In the genomic region with DNA sequence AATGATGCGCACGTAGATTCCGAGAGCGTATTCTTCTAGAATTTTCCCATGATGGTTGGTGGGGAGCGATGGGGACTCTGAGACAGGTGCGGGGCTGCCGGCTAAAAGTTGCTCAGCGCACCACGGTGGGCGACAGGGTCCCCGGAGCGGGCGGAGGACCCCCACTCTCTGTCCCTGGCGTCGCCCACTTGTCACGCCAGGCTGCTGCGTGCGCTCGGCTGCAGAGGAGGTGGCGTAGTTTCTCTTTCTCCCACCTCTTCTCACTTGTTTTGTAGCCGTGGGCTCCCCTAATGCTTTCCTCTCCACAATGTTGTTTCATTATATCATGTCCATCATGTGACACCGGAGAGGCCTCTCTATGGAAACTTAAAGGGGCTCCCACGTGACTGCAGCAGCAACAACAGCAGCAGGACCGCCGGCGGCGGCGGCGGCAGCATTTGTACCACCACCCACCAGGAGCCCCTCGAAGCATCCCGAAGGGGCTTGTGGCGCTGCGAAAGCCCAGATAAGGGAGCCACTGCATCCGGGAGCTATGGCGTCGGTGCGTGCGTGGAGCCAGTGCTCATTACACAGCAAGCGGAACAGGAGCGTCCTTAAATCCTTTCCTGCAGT, we compare ENCODE assay signal across 9 mouse cellular contexts.
DNase-seq lines count a peak whose midpoint lies in the region; ATAC-seq and TF ChIP-seq lines count a peak whose summit lies in the region.
"Had no signal": no experiment of that assay in that cellular context is flagged by ENCODE, and none has a peak within 500 bp of the region (broad histone marks: within the 10 kb centered on the region; RNA-seq: fewer than 3 reads in every experiment).

No protein-coding gene starts in this region.

- H3K4me3 ChIP-seq in gastrocnemius, adult 2 months, result peak overlapping the region; percentile 80
- peak overlapping the region; percentile 74 for H3K4me3 ChIP-seq in hindbrain, embryonic 16.5 days (ENCODE audit: low read length)
- peak overlapping the region; percentile 87 for H3K4me3 ChIP-seq in left cerebral cortex, adult 2 months
- H3K4me3 ChIP-seq in macrophage (ENCODE audit: inconsistent target), result peak overlapping the region; percentile 98

- intact Hi-C loops in gastrocnemius, adult 2 months (cut with DNase I), result loop anchor here (5.0 kb wide), 2 partner anchors 179 to 239 kb away; a partner anchor contains a TSS
- intact Hi-C loops in left cerebral cortex, adult 2 months (cut with DNase I), result loop anchor here (2.0 to 5.0 kb wide), 2 partner anchors 181 to 234 kb away; a partner anchor contains a TSS

- H3K4me1 ChIP-seq in hindbrain, embryonic 16.5 days (ENCODE audit: control insufficient read depth, insufficient read depth, low read depth, low read length), result peaks cover 32% of the 10 kb centered on the region

- under 1% methylated on average over 40 of the region's 40 CpGs for WGBS in hindbrain, embryonic 16.5 days
- under 1% methylated on average over 40 of the region's 40 CpGs for WGBS in macrophage (ENCODE audit: missing documents)

- H3K4me2 ChIP-seq in hindbrain, embryonic 16.5 days (ENCODE audit: low read length), result peak overlapping the region; percentile 95

- TF ChIP-seq CTCF in gastrocnemius, adult 2 months (IDR thresholded peaks at IDR 0.05), result no peak
- TF ChIP-seq CTCF in left cerebral cortex, adult 2 months (IDR thresholded peaks at IDR 0.05), result no peak

- H3K79me2 ChIP-seq in macrophage (ENCODE audit: inconsistent target), result peaks cover 53% of the 10 kb centered on the region

- peak overlapping the region; percentile 74 for H3K9ac ChIP-seq in hindbrain, embryonic 16.5 days (ENCODE audit: low read depth, low read length)

- H3K9me3 ChIP-seq in hindbrain, embryonic 16.5 days (ENCODE audit: control insufficient read depth, low read length), result no peaks in the 10 kb centered on the region

- H3K27me3 ChIP-seq in hindbrain, embryonic 16.5 days (replicated peaks; ENCODE audit: control insufficient read depth, insufficient read depth, low read length), result peaks cover 11% of the 10 kb centered on the region
- H3K27me3 ChIP-seq: Patski had no signal

- peak; percentile 78 for DNase-seq in gastrocnemius, adult 18-20 months (ENCODE audit: low spot score)
- no peak for DNase-seq in gastrocnemius, postnatal 4 days (ENCODE audit: low spot score in 2 of 2)
- DNase-seq in cerebellum, postnatal 14 days, result peak; percentile 48 to 64
- DNase-seq in gastrocnemius, adult 2 months, result peak; percentile 72
- peak; percentile 73 to 75 for DNase-seq in left cerebral cortex, adult 2 months (ENCODE audit: extremely low spot score in 1 of 2, low spot score in 2 of 2)
- DNase-seq in right cerebral cortex, postnatal 25 days, result peak; percentile 75

- ATAC-seq in hindbrain, embryonic 16.5 days, result peak; percentile 21
- ATAC-seq: Patski had no signal

- no peaks in the 10 kb centered on the region for H3K36me3 ChIP-seq in hindbrain, embryonic 16.5 days (ENCODE audit: control insufficient read depth, insufficient read depth, low read length)
- H3K36me3 ChIP-seq in macrophage (ENCODE audit: inconsistent target), result no peaks in the 10 kb centered on the region

- peak overlapping the region; percentile 98 for H3K27ac ChIP-seq in gastrocnemius, adult 2 months
- peak overlapping the region; percentile 44 for H3K27ac ChIP-seq in hindbrain, embryonic 16.5 days (ENCODE audit: low read depth, low read length)
- peak overlapping the region; percentile 100 for H3K27ac ChIP-seq in left cerebral cortex, adult 2 months
- peak overlapping the region; percentile 91 for H3K27ac ChIP-seq in macrophage

Comparison
In these comparisons a context has a peak if more than half of its experiments do, and no peak if none do; other contexts are left out.
1. DNase-seq: peak in gastrocnemius, adult 18-20 months (single experiment), cerebellum, postnatal 14 days (2 of 2), gastrocnemius, adult 2 months (single experiment), left cerebral cortex, adult 2 months (2 of 2) and right cerebral cortex, postnatal 25 days (single experiment); none in gastrocnemius, postnatal 4 days (0 of 2).
2. H3K27ac ChIP-seq: peak in every context shown above with its lines; median percentile 100 in left cerebral cortex, adult 2 months; 98 in gastrocnemius, adult 2 months; 91 in macrophage; 44 in hindbrain, embryonic 16.5 days.
3. Peak in every context shown above with its lines, with median percentiles within 50 percentile points of each other: H3K4me3 ChIP-seq.